Mouse (Mus musculus) limb, embryonic 12.5 days (tissue): Measurements from ENCODE around the gene Dnaaf1. TPM values are rescaled to one million over a fixed set of nuclear protein-coding genes. Genes with fewer than 3 reads are reported as not detected.

ENCODE experiments used
- polyA plus RNA-seq: library from polyadenylated mRNA; unstranded; fragments of >200 nt; fragmentation: Nextera tagmentation; extraction: Ambion mirVana; gene quantifications from 2 replicates; pipeline ENCODE4 v1.2.1, GENCODE M21; 2016

Gene Dnaaf1
- polyA plus RNA-seq, 1 experiment from 2014 or later = not detected

Other genes starting within 250 kb of the Dnaaf1 start
- gene Hsbp1, start 230.7 kb upstream of the Dnaaf1 start, polyA plus RNA-seq = 293 and 299 TPM in 2 replicates
- gene Mlycd, start 180.4 kb upstream of the Dnaaf1 start, polyA plus RNA-seq = 9.3 and 10.5 TPM in 2 replicates
- gene Osgin1, start 141.1 kb upstream of the Dnaaf1 start, polyA plus RNA-seq = 0.40 and 0.58 TPM in 2 replicates
- gene Necab2, start 128.5 kb upstream of the Dnaaf1 start, polyA plus RNA-seq = 4.4 and 5.1 TPM in 2 replicates
- gene Slc38a8, start 73.5 kb upstream of the Dnaaf1 start, polyA plus RNA-seq = 0.10 TPM in 1 of 2 replicates, not detected in the other
- 140 and 147 TPM in 2 replicates for gene Mbtps1, start 16.5 kb upstream of the Dnaaf1 start, polyA plus RNA-seq
- 33.6 and 35.3 TPM in 2 replicates for gene Hsdl1, start 52 bp upstream of the Dnaaf1 start, polyA plus RNA-seq
- 14.1 and 15.1 TPM in 2 replicates for gene Taf1c, start 30.0 kb downstream of the Dnaaf1 start, polyA plus RNA-seq
- 0.14 and 0.41 TPM in 2 replicates for gene Adad2, start 37.5 kb downstream of the Dnaaf1 start, polyA plus RNA-seq
- gene Kcng4, start 60.4 kb downstream of the Dnaaf1 start, polyA plus RNA-seq = 0.05 TPM in 2 replicates
- 0.15 TPM in 1 of 2 replicates, not detected in the other for gene Wfdc1, start 91.1 kb downstream of the Dnaaf1 start, polyA plus RNA-seq
- 1.8 and 1.9 TPM in 2 replicates for gene Atp2c2, start 124.8 kb downstream of the Dnaaf1 start, polyA plus RNA-seq
- 10.3 and 11.6 TPM in 2 replicates for gene Tldc1, start 203.2 kb downstream of the Dnaaf1 start, polyA plus RNA-seq